Mouse (Mus musculus) heart, postnatal 0 days (tissue): ENCODE measurements around the gene Gm5129.

ENCODE experiments used
- CTCF ChIP-seq: IDR thresholded peaks from 2 replicates; pipeline ENCODE4 v1.5.1; 2016; ENCODE audit warnings: antibody characterized with exemption, control low read depth, low read depth
- EP300 ChIP-seq: IDR thresholded peaks from 2 replicates; pipeline ENCODE4 v1.6.1; 2016; ENCODE audit warnings: antibody characterized with exemption, low read depth

DNA sequence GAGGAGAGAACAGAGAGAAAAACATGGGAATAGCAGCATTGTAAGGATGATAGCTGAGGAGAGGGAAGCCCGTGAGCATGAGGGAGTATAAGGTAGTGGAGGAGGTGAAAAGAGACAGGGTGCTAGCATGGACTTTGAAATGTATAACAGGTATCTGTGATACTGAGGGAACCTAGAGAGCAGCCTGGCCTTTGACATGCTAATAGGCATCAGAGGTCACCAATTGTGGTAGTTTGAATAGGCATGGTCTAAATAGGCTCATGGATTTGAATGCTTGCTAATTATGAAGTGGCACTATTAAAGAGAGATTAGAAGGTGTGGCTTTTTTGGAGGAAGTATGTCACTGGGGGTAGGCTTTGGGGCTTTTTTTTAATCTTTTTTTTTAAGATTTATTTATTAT lies 22.8 kb downstream of the Gm5129 start:
- no peak for TF ChIP-seq CTCF
- no peak for TF ChIP-seq EP300
